Mouse (Mus musculus): Measurements from ENCODE around the gene Cdc73. TPM values are rescaled to one million over a fixed set of nuclear protein-coding genes. Genes with fewer than 3 reads are reported as not detected.
"Not testable (repeated sequence)": the region's sequence is repeated elsewhere in the genome, so short reads cannot be mapped to it uniquely, and the experiment has no call there.

The Cdc73 gene
- total RNA-seq, 2 experiments from 2014 or later, result 35.9 to 44.6 TPM

DNA sequence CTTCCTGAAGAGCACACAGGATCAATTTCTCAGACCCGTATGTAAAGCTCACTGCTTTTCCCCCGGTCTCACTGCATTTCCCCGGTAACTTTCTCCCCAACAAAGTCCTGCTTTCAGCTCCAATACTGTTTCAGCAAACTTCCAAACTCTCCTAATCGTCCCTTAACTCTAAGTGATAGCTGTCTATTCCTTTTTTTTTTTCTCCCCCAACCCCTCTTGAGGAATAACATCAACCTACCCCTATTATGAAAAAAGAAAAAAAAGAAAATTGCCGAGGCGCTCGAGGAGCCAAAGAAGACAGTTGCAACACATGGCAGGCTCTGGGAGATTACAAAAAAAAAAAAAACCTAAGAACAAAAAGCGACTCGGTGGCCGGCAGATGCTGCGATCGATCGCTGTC, 957 bp downstream of the Cdc73 start:
- no peak for DNase-seq
- intact Hi-C loops (cut with DNase I), result loop anchor here (5.0 to 10.0 kb wide), 2 partner anchors 36 to 73 kb away; partner anchors contain the start of genes Trove2 and Uchl5

DNA sequence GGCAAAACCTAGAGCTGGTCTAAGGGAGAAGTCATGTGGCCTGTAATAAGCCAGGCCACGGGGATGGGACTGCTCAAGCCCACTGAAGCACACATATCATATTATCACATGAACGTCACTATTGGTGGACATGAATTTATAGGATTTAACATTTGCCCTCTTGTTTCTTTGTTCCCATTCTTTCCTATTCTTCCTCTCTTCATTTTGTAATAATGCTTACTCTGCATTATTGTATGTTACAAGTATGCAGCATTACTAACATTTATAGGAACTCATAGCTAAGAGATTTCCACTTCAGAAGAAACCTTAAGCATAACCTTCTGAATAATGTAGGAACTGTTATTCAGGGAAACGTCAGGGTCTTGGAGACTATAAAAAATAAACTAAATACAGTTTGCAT, 17.8 kb downstream of the Cdc73 start:
- DNase-seq, result no peak
- intact Hi-C loops (cut with DNase I), result no loop called here

DNA sequence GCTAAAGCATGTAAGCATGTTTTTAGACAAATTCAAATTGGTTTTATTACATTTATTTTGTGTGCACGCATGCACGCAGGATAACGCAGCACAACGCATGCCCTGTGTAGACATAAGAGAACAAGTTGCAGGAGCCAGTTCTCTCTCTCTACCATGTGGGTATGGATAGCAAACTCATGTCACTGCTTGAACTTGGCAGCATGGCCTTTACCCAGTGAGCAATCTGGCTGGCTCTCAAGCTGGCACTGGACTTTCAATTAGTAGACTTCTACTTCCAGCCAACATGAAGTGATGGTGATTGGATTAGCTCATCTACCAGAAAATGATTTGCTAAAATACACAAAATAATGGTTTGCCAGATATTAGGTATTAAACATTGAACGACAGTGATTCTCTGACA, 21.6 kb downstream of the Cdc73 start:
- DNase-seq, result no peak
- intact Hi-C loops (cut with DNase I), result no loop called here

DNA sequence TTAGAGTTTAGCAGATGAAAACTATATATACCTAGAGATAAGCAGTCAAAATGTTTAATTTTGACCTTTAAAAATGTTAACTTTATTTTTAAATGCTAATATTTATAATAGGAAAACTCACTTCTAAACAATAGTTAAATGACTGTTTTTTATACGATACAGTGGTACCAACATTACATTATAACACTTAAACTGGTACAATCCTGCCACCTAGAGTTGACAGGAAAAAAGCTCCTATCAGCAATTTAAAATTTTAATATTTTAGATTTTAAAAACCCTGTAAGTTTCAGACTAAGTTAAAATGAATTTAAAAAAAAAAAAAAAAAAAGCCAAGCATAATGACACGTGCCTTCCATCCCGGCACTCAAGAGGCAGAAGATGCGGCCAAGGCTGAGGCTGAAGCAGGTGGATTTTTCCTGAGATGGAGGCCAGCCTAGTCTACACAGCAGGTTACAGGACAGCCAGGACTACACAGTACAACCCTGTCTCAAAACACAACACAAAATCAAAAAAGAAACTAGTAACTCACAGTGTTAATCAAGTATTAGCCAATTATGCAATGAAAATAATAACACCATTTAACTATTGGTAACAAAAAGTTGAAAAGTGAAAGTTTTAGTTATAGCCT, 26.8 kb downstream of the Cdc73 start:
- intact Hi-C loops (cut with DNase I), result no loop called here
- DNase-seq, result no peak

DNA sequence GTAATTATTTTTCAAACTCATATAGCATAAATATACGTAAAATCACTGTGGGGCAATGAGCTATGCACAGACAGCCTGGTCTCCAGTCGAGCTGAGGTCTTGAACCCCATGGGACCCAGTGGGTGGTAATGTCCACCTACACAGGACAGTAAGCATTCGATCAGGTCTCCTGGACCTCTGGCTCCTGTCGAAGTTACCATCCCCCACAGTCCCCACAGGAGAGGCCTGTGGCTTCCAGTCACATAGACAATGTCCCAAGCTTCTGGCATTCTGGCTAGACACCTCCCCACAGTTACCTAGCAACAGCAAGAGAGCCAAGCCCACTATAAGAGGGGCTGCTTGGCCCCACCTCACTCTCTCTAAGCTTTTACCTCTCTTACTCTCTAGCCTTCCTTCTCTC, 37.9 kb downstream of the Cdc73 start:
- DNase-seq; intact Hi-C loops (cut with DNase I): not testable (repeated sequence)

DNA sequence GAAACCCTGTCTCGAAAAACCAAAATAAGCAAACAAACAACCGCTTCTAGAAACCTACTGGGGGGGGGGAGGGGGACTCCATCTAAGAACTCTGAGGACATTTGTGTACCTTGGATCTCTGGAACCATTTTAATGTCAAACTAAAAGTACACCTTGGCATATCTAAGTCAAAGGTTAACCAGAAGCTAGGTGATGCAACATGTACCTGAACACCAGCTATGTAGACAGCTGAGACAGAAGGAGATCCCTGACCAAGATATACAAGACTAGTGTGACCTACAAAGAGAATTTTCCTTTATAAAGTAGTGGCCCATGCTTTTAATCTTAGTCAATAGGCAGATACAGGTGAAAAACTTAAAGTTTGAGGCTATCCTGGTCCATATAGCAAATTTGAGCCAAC, 39.5 kb downstream of the Cdc73 start:
- intact Hi-C loops (cut with DNase I), result no loop called here
- DNase-seq, result no peak

DNA sequence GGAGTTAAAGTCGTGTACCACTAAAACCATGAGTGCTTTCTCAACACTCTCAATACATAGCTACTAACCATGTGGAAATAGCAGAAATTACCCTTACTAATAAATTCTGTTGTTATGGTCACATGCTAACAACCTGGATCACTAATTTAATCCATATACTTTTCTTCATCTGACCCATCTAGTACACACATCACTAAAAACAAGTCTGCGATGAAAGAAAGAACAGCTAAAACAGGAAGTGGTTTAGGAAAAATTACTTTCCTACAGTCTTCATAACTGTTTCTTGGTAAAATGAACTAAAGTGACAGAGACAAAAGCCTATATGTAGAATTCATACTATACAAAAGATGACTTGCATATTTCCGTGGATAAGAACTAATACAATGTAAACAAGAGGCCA, 49.0 kb downstream of the Cdc73 start:
- no peak for DNase-seq

DNA sequence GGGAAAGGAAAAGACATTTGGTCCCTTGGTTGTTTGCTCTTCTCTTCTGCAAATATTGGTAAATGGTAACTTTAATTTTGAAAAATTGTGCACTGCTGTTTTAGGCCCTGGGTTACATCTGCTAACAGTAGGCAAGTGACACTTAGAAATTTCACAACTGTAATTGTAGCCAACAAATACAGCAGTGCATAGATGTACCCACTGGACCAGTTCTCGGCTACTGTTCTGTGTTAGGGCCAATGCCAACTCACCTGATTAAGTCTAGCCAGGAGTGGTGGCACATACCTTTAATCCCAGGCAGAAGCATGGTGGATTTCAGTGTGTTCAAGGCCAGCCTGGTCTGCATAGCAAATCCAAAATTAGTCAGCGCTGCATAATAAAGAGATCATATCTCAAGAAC, 52.4 kb downstream of the Cdc73 start:
- DNase-seq, result no peak
- intact Hi-C loops (cut with DNase I), result no loop called here

More for the DNA sequence above, 49.0 kb downstream of the Cdc73 start:
- intact Hi-C loops (cut with DNase I), result no loop called here

DNA sequence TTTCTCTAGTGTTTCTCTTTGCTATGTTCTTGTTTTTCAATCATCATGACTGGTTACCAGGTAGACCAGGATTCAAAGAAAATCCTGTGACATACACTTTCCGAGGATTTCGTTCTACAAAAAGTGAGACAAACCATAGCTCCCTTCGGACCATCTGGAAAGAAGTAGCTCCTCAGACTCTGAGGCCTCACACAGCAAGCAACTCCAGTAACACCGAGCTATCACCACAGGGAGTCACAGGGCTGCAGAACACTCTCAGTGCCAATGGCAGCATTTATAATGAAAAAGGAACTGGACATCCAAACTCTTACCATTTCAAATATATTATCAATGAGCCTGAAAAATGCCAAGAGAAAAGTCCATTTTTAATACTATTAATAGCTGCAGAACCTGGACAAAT, 56.5 kb downstream of the Cdc73 start:
- intact Hi-C loops (cut with DNase I), result loop anchor here (10.0 kb wide), 1 partner anchor 341 kb away; no protein-coding TSS in a partner anchor
- DNase-seq, result no peak

DNA sequence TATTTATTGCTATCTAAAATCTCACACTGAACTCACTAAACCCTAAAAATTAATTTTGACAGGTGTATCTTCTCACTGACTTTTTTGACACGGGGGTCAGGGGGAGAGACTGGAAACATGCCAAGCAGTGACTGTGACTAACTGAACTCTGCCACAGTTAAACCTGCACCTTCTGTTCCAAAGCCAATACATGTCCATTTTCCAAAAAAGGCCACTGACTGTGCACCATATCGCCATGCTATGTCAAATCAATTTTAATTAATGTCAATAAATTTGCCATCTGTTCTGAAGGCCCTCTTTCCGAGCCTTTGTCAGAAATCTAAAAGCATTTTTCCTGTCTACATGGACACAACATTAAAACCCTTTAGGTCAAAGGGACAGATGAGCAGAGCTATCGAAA, 57.3 kb downstream of the Cdc73 start:
- no peak for DNase-seq
- intact Hi-C loops (cut with DNase I), result loop anchor here (10.0 kb wide), 1 partner anchor 341 kb away; no protein-coding TSS in a partner anchor

DNA sequence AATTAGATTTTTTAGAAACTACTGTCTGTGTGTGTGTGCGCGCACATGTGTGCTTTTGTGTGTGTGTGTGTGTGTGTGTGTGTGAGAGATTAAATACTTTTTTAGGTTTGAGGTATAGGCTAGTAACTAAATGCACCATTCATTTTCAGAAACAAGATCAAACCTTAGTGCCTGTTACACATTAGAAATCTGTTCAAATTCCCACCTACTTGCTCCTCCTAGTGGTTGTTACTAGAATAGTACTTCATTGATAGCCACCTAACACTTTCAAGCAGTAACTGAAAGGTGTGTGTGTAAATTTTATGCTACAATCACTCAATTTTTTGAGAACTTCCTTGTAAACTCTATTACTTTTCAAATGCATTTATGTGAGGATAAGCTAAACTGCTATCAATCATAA, 58.5 kb downstream of the Cdc73 start:
- no peak for DNase-seq
- intact Hi-C loops (cut with DNase I), result loop anchor here (10.0 kb wide), 1 partner anchor 339 kb away; no protein-coding TSS in a partner anchor

DNA sequence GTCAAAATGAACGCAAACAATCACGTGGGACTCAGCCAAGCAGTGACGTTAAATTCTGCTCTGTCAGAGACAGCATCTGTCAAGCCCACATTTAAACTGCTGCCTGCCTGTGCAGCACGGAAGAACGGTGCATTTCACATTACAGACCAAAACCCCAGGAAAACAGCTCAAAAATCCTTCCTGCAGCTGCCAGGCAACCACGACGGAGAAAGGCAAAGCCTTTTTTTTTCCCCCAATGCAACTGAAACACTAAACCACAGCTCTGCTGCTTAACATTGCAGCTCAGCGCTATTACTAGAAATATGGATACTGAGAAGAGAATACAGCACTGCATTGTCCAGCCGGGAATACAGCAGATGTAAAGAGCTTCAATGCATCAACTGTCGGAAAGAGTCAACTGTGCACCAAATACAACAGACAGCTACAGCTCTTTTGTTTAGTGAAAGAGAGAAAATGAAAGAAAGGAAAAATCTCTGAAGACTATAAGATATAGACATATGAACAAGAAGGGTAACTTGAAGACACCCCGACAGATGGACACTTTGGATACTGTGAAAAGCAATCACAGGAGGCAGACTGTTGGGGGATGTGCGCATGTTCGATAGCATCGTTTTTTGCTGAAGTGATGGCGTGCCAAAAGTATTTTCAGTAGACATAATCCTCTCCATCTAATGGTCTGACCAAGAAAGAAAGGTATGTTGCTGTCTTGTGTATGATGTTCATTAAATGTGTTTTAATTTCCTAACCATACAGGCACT, 61.9 kb downstream of the Cdc73 start, which contains the start of gene B3galt2:
Gene B3galt2 (plus strand): TSS at position 15 of the 758 bp plus-strand sequence.
- intact Hi-C loops (cut with DNase I), result loop anchor here (10.0 kb wide), 1 partner anchor 336 kb away; no protein-coding TSS in a partner anchor
- no peak for DNase-seq

DNA sequence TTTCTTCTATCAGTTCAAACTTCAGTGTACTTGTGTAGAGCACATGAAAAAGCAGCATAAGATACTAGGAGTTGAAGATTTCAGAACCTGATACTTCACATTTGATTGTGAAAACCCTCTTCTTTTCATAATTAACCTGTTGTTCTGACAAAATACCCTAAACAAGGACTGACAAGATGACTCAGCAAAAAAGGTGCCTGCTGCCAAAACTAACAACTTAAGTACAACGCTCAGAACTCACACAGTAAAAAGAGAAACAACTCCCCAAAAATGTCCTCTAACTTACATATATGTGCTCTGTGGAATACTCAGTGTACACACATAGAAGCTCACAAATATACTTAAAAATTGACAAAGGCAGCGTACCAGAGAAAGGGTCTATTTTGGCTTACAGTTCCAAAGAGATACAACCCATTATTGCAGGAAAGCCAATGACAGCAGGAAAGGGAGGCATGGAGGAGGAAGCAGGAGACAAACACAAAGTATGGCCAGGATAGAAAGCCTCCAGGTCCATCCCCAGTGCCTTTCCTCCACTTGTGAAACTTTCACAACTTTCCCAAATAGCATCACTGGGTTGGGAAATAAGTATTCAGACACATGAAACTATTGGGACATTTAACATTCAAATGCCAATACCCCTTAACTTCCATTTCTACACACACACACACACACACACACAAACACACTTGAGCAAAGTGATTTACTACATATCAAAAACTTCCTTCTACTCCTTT, 69.7 kb downstream of the Cdc73 start:
- DNase-seq, result no peak
- intact Hi-C loops (cut with DNase I), result no loop called here

DNA sequence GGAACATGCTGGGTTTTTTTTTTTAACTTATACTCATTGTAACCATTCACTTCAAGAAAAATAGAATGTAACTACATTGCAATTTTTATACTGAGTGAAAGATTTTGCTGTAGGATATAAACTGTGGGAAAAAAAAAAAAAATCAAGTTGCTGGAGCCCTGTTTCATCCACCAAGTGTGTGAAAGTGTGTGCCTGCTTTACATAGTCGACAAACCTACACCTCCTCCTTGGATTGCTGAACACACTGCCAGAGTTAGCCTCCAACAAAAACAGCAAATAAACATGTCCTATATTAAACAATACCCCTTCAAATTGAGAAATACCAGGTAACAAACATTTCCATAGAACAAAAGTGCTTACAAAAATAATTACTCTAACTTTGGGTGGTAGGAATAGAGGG, 70.3 kb downstream of the Cdc73 start:
- intact Hi-C loops (cut with DNase I), result no loop called here
- DNase-seq, result no peak

DNA sequence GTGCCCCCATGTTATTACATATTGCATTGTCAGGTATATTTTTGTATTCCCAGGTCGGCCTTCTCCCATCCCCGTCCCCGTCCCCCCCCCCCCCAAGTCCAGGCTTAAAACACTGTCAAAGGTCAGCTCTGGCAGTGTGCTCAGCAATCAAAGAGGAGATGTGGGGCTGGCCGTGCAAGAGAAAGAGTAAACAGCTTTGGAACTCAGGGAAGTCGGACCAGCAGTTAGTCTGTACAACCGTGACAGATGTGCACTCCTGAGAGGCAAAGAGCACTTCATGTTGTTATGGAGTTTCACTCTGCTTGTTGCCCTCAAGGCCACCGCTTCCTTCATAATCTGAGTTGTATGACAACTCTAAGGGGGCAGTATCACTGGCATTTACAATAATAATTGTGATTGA, 71.4 kb downstream of the Cdc73 start:
- intact Hi-C loops (cut with DNase I), result no loop called here
- DNase-seq, result no peak

DNA sequence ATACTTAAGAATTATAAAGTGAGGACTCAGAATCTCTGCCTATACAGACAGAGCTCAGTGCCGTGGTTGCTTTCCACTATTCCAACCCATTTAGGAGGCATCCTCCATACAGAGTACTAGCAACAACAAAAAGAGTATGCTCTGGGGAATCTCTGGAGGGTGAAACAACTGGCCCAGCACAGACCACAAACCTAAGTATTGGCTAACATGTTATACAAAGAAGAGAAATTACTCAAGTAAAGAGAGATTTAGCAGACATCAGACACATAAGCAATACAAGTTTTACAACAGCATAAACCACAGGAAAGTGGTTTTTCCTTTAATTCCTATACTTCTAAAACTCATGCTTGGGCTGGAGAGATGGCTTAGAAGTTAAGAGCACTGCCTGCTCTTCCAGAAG, 80.1 kb downstream of the Cdc73 start:
- no peak for DNase-seq
- intact Hi-C loops (cut with DNase I), result no loop called here

DNA sequence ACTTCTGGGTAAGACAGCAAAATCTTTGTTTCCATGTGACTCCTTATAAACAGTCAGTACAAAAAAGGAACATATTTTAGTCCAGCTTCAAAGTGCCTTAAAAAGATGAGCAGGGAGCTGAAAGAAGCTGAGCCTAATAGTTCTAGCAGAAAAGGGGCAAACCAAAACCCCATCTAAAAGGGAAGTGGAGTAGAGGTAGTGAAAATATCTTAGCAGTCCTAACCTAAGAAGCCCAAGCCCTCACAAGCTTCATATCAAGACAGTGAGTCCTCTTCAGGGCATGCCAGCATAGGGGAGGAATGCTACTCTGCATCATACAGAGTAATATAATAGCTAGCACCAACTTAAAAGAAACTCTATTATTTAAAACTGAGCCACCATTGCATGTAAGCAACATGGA, 80.8 kb downstream of the Cdc73 start:
- no peak for DNase-seq

DNA sequence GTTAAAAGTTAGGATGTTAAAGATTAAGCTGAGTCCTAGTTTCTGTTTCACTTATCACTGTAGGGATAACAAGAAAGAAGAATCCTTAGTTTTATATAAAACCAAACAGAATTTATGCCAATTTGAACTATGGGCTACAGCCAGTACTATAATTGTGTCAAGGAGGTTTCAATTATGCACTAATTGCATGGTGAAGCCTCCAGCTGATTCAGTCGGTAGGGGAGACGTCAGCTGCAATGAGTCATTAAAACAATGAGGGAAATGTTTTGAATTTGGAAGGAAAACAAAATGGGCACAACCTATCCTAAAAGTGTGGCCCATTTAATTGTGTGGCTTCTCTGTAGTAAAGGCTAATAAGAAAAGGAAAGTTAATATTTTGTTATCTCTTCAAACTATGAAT, 82.9 kb downstream of the Cdc73 start:
- intact Hi-C loops (cut with DNase I), result no loop called here
- no peak for DNase-seq

More for the DNA sequence above, 80.8 kb downstream of the Cdc73 start:
- intact Hi-C loops (cut with DNase I), result no loop called here

DNA sequence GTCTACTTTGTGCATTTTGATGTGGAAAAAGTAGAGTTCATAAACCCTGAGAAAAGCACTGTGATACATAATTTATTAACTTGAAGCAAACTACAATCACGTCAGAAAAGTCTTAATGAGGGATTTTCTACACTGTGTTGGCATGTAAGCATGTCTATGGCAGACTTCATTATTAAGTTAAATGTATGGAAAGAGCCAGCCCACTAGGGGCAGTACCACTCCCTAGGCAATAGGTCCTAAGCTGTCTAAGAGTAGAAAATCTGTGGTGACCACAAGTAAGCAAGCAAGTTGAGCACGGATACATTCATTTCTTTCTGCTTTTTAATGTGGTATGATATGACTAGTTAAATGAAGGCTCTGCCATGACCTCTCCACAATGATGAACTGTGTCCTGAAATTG, 89.8 kb downstream of the Cdc73 start:
- no peak for DNase-seq
- intact Hi-C loops (cut with DNase I), result no loop called here

DNA sequence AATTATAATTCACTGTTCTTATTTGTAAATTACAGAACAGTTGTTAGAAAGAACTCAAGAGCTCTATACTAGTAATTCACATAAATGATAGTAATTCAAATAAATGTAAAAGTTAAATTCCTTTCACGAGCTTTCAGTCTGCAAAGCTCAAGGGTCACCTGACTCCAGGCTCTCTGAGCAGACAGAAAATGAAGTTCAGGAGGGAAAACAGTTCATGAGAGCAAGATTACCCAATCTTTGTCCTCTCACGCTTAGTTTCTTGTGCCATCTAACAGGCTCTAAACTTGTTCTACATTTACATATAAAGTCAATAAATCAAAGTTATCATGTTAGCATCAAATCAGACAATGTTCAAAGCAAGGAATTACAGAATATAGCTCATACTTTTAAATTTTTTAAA, 93.8 kb downstream of the Cdc73 start:
- no peak for DNase-seq
- intact Hi-C loops (cut with DNase I), result no loop called here

DNA sequence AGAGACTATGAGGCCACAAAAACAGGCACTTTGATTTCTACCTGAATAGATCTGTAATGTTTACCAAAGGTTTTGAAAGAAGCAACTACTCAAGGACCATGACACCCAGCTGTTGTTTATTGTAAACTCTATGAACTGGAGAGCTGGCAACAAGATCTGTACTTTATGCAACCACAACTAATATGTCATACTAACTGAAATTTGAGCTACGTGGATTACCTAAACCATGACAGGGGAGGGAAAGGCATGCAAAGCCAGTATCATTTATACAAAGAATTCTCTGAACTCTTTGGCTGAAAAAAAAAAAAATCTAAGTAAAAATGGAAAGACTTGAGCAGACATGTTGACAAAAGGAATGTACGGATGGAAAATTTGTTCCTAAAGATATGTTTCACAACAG, 105.8 kb downstream of the Cdc73 start:
- intact Hi-C loops (cut with DNase I), result no loop called here
- DNase-seq, result no peak

All from gastrocnemius, postnatal 36 days (tissue).